Mouse (Mus musculus): ENCODE data around the gene Glis1. TPM values are rescaled to one million over a fixed set of nuclear protein-coding genes. Genes with fewer than 3 reads are reported as not detected.

Glis1 gene
- polyA plus RNA-seq, 1 experiment from 2014 or later, result 2.2 TPM

DNA sequence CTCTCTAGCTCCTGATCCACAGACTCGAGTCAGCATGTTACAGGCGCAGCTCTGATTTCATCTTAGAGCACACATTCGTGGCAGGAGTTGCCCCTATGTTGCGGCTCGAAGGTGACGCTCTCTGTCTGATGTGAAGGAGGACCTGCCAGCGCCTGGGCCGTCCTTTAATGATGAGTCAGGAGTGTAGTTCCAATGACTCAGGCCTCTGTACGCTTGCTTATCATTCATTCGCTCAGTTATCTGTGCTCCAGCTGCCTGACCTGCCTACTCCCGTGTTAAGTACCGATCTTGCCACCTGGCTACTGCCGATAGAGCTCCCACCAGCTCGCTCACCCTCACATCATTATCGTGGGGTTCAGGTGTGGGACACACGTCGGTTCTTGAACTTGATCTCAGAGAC lies 24.5 kb downstream of the Glis1 start:
- H3K4me3 ChIP-seq, result no peak overlapping the region
- H3K4me1 ChIP-seq, result peaks cover 19% of the 10 kb centered on the region
- H3K36me3 ChIP-seq, result no peaks in the 10 kb centered on the region
- no peaks in the 10 kb centered on the region for H3K9me3 ChIP-seq (replicated peaks)
- 90% methylated on average over 17 of the region's 17 CpGs for WGBS
- H3K27me3 ChIP-seq (ENCODE audit: low read depth, poor library complexity, severe bottlenecking), result peaks cover 4% of the 10 kb centered on the region; the same call in 1 of the 2 replicates
- no peak for DNase-seq (ENCODE audit: low spot score)
- no peak overlapping the region for H3K27ac ChIP-seq (replicated peaks)

DNA sequence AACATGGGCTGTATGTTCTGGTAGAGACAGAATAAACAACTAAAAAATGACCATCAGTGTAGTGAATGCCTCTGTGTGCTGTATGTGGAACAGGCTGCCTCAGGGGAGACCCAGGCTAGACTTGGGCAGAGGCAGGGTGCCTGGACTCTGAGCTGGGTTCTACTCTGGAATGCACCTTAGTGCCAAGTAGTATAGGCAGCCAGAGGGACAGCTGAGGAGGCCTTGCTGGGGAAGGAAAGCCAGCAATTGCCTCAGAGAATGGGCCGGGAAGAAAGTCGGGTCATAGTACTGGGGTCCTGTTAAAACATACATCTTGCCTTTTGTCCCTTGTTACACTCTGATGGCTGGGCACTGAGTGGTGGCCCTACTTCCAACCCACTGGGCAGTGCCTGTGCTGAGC lies 25.1 kb downstream of the Glis1 start:
- H3K4me3 ChIP-seq, result no peak overlapping the region
- no peak overlapping the region for H3K27ac ChIP-seq (replicated peaks)
- H3K27me3 ChIP-seq (ENCODE audit: low read depth, poor library complexity, severe bottlenecking), result peaks cover 4% of the 10 kb centered on the region; the same call in 1 of the 2 replicates
- WGBS, result 90% methylated on average over 2 of the region's 2 CpGs
- no peaks in the 10 kb centered on the region for H3K36me3 ChIP-seq
- DNase-seq (ENCODE audit: low spot score), result no peak
- H3K4me1 ChIP-seq, result peaks cover 23% of the 10 kb centered on the region
- no peaks in the 10 kb centered on the region for H3K9me3 ChIP-seq (replicated peaks)

DNA sequence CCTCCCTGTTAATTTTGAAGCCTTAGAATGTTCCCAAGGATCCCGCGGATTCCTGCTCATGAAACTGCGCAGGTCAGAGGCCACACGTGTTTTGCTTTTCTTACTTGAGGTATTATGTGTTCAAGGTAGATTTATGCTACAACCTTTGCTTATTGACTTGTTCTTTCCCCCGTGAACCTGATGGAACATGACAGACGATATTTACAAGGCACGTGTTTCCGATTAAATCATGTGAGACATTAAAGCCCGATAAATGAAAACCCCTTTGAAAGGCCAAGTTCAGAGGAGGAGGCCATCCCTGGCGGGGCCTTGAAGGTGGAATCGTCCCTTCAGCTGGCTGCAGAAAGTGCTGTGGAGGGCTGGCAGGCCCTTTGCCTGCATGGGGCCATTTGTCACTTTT lies 26.1 kb downstream of the Glis1 start:
- peaks cover 23% of the 10 kb centered on the region for H3K4me1 ChIP-seq
- H3K4me3 ChIP-seq, result no peak overlapping the region
- no peaks in the 10 kb centered on the region for H3K9me3 ChIP-seq (replicated peaks)
- 85% methylated on average over 11 of the region's 11 CpGs for WGBS
- no peaks in the 10 kb centered on the region for H3K36me3 ChIP-seq
- no peak overlapping the region for H3K27ac ChIP-seq (replicated peaks)
- no peak for DNase-seq (ENCODE audit: low spot score)
- peaks cover 4% of the 10 kb centered on the region; the same call in 1 of the 2 replicates for H3K27me3 ChIP-seq (ENCODE audit: low read depth, poor library complexity, severe bottlenecking)

DNA sequence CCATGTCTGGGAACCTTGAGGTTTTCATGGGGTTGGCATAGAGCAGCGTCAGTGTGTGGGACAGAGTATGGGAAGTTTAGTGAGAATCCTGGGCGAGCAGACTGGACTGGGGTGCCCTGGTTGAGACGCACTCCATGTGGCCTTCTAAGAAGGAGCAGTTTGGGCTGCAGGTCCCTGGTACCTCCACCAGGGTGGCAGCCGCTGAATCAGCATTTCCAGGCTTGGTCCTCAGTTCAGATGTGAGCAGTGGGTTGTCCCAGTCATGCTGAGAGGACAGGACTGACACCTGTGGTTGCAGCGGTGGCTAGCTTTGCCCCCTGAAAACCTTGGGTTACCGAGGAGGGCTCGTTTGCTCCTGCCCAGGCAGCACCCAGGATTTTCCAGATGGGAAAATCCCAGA lies 33.4 kb downstream of the Glis1 start:
- no peak for DNase-seq (ENCODE audit: low spot score)
- peaks cover 22% of the 10 kb centered on the region for H3K4me1 ChIP-seq
- no peaks in the 10 kb centered on the region for H3K27me3 ChIP-seq (ENCODE audit: low read depth, poor library complexity, severe bottlenecking)
- no peak overlapping the region for H3K4me3 ChIP-seq
- no peaks in the 10 kb centered on the region for H3K36me3 ChIP-seq
- H3K9me3 ChIP-seq (replicated peaks), result no peaks in the 10 kb centered on the region
- WGBS, result 83% methylated on average over 7 of the region's 7 CpGs
- H3K27ac ChIP-seq (replicated peaks), result no peak overlapping the region

DNA sequence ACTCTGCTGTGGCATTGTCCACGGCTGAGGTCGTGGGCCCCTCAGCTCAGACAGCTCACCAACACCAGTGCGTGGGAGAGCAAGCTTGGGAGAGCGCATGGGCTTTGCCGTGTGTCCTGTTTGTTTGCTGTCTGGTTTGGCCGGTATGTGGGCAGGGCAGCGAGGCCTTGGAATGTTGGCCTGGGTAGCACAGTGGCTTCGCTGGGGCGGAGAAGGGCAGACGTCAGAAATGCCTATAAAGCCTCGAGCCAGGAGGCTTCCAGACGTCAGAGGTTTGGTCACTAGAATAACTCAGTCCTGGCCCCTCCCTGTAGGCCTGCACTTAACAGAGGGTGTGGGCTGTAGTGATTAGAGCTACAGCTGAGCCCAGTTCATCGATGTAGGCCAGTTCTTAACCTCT lies 33.9 kb downstream of the Glis1 start:
- Histone ChIP-seq H3K4me1 (peaks cover 22% of the 10 kb centered on the region), H3K36me3 (no peaks in the 10 kb centered on the region), H3K27me3 (ENCODE audit: low read depth, poor library complexity, severe bottlenecking) (no peaks in the 10 kb centered on the region), H3K9me3 (replicated peaks) (no peaks in the 10 kb centered on the region), H3K27ac (replicated peaks) (0 out of 2 replicates have a peak overlapping the region, but pooled peaks have one; percentile 9), H3K4me3 (no peak overlapping the region)
- no peak for DNase-seq (ENCODE audit: low spot score)
- WGBS, result 61% methylated on average over 13 of the region's 13 CpGs

DNA sequence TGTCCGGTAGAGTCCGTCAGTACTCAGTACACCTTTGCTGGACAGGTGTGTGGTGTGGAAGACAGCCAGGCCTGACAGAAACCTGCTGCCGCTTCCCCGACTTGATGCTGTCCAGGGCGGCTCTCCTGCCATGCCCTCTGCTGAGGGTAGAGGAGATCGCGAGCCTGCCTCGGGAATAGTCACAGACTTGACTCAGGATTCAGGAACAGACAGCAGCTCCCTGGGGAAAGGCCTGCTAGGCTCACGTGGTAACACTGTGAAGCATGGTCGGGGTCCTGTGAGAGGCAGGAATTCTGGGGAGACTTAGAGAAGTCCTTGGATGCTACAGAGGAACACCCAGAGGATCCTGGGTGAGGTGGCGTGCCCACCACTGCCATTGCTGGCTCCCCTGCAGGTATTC lies 34.4 kb downstream of the Glis1 start:
- Histone ChIP-seq H3K36me3 (no peaks in the 10 kb centered on the region), H3K4me3 (no peak overlapping the region), H3K4me1 (peaks cover 21% of the 10 kb centered on the region), H3K27ac (replicated peaks) (no peak overlapping the region), H3K9me3 (replicated peaks) (no peaks in the 10 kb centered on the region), H3K27me3 (ENCODE audit: low read depth, poor library complexity, severe bottlenecking) (no peaks in the 10 kb centered on the region)
- no peak for DNase-seq (ENCODE audit: low spot score)
- 79% methylated on average over 11 of the region's 11 CpGs for WGBS

DNA sequence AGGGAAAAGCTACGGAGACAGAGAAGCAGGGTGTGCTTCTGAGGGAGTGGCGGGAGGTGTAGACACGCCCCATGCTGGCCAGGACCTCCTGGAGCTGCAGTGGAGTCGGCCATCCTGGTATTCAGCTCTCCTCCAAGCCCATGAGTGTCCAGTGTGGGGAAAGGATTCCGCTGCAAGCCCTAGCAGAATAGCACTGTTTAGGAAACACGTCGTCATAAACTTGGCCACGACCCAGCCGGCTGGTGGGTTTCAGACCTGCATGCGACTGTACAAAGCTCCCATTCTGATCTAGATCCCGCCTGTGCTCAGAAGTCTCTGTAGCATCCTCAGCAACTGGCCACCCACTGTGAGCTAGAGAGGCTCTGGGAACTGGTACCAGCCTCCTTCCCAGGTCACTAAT lies 41.9 kb downstream of the Glis1 start:
- no peaks in the 10 kb centered on the region for H3K36me3 ChIP-seq
- peaks cover 14% of the 10 kb centered on the region for H3K4me1 ChIP-seq
- H3K27me3 ChIP-seq (ENCODE audit: low read depth, poor library complexity, severe bottlenecking), result no peaks in the 10 kb centered on the region
- WGBS, result 71% methylated on average over 11 of the region's 11 CpGs
- H3K9me3 ChIP-seq (replicated peaks), result no peaks in the 10 kb centered on the region
- no peak overlapping the region for H3K4me3 ChIP-seq
- DNase-seq (ENCODE audit: low spot score), result no peak
- no peak overlapping the region for H3K27ac ChIP-seq (replicated peaks)

DNA sequence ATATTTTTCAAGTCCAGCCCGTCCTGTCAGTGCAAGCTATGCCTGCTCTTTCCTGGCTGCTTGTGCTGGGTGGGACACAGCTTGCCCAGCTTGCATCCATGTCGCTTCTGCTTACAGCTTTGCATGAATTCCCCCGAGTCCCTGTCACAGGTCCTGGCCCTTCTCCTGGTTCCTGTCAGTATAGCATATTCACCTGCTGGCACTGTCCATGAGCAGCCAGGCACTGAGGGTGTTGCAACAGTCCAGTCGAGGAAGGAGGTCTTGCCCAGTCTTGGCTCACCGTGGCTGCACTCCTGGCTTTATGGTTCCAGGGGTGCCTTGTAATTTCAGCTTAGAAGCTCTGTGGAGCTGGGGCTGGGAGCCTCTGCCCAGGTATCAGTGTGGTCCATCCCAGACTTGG lies 44.6 kb downstream of the Glis1 start:
- no peak for DNase-seq (ENCODE audit: low spot score)
- H3K27ac ChIP-seq (replicated peaks), result no peak overlapping the region

DNA sequence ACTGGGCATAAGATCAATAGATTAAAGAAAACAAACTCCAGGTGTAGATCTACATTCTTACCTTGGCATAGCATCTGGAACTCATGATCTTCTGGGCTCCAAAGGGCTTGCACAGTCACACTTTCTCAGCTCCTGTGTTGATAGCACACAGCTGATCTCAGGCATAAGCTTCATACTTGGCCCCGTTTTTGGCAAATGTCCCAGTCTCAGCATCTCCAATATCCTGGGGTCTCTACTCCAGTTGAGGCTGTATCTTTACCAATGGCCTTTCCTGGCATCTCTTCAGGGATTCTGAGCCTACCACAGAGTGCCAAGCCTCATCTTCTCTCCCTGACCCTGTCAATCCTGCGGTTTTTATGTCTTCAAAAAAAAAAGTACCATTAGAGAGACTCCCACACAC lies 48.1 kb downstream of the Glis1 start:
- 88% methylated on average over 2 of the region's 2 CpGs for WGBS
- no peak overlapping the region for H3K27ac ChIP-seq (replicated peaks)
- no peaks in the 10 kb centered on the region for H3K27me3 ChIP-seq (ENCODE audit: low read depth, poor library complexity, severe bottlenecking)
- H3K4me1 ChIP-seq, result peaks cover 14% of the 10 kb centered on the region
- no peak for DNase-seq (ENCODE audit: low spot score)
- no peak overlapping the region for H3K4me3 ChIP-seq
- no peaks in the 10 kb centered on the region for H3K9me3 ChIP-seq (replicated peaks)
- H3K36me3 ChIP-seq, result no peaks in the 10 kb centered on the region

More for the DNA sequence above, 44.6 kb downstream of the Glis1 start:
- no peaks in the 10 kb centered on the region for H3K9me3 ChIP-seq (replicated peaks)
- WGBS, result 77% methylated on average over 5 of the region's 5 CpGs
- no peaks in the 10 kb centered on the region for H3K36me3 ChIP-seq
- H3K27me3 ChIP-seq (ENCODE audit: low read depth, poor library complexity, severe bottlenecking), result no peaks in the 10 kb centered on the region
- H3K4me3 ChIP-seq, result no peak overlapping the region
- H3K4me1 ChIP-seq, result peaks cover 14% of the 10 kb centered on the region

DNA sequence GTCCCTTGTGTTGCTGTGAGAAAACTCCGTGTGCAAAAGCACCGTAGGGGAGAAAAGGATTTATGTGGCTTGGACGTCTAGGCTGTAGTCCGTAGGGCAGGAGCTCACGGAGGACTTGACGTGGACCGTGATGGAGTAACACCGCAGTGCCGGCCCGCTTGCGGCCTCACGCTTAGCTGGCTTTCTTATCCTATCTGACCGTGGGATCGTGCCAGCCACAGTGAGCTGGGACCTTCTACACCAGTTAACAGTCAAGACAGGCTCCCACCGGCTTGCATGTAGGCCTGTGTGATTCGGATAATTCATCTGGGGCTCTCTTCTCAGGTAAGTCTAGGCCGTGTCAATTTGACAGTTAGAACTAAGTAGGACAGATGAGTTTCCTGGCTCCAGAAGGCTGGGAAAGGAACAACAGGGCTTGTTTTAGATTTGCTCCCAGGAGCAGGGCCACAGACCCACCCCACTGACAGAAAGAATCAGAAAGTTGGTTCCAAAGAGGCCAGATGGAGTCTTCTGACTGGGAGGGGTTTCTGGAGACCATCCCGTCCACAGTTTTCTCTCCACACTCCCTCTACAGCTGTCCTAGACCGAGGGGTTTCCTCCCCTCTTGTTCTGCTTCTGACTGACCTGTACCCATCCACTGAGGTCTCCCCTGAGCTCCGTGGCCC lies 49.3 kb downstream of the Glis1 start:
- no peak for DNase-seq (ENCODE audit: low spot score)
- Histone ChIP-seq H3K27ac (replicated peaks) (no peak overlapping the region), H3K36me3 (no peaks in the 10 kb centered on the region), H3K27me3 (ENCODE audit: low read depth, poor library complexity, severe bottlenecking) (no peaks in the 10 kb centered on the region), H3K4me3 (no peak overlapping the region), H3K9me3 (replicated peaks) (no peaks in the 10 kb centered on the region), H3K4me1 (peaks cover 9% of the 10 kb centered on the region)
- 93% methylated on average over 20 of the region's 20 CpGs for WGBS

DNA sequence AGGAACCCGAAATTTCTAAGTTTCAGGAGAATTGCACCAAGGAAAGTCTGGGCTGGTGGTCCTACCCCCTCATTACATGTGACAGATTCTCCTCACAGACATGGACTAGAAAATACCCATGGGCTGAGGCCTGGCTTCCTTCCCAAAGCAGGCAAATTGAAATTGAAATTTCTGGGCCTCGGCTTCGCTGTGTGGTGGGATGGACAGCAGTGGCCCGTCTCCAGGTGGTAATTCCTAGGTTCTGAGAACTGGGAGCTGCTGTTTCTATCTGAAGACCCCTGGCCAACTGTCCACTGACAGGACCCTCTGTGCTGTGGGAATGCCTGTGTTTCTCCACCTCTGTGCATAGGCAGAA lies 49.8 kb downstream of the Glis1 start:
- no peaks in the 10 kb centered on the region for H3K9me3 ChIP-seq (replicated peaks)
- peaks cover 6% of the 10 kb centered on the region; the same call in 1 of the 2 replicates for H3K4me1 ChIP-seq
- H3K36me3 ChIP-seq, result no peaks in the 10 kb centered on the region
- no peaks in the 10 kb centered on the region for H3K27me3 ChIP-seq (ENCODE audit: low read depth, poor library complexity, severe bottlenecking)
- 90% methylated on average over 4 of the region's 4 CpGs for WGBS
- no peak overlapping the region for H3K4me3 ChIP-seq
- DNase-seq (ENCODE audit: low spot score), result no peak
- no peak overlapping the region for H3K27ac ChIP-seq (replicated peaks)

DNA sequence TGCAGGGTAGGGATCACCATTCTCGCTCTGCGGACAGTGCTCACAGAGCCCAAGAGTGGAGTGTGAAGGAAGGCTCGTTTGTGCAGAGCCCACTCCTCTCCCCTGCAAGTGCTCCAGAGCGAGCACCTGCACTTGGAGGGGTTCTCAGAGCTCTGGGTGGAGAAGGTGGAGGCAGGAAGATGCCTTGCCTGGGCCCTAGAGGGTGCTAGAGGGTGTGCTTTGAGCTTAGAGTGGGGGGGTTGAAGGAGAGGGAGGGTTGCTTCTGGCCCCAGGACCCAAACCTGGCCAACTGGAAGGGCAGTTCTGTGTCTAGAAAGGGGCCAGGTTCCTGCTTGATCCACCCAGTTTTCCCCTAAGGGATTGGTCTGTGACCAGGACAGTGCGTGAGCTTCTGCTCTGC lies 51.5 kb downstream of the Glis1 start:
- no peaks in the 10 kb centered on the region for H3K4me1 ChIP-seq
- 65% methylated on average over 5 of the region's 5 CpGs for WGBS
- DNase-seq (ENCODE audit: low spot score), result no peak
- no peak overlapping the region for H3K4me3 ChIP-seq
- H3K27me3 ChIP-seq (ENCODE audit: low read depth, poor library complexity, severe bottlenecking), result no peaks in the 10 kb centered on the region
- no peaks in the 10 kb centered on the region for H3K9me3 ChIP-seq (replicated peaks)
- H3K27ac ChIP-seq (replicated peaks), result no peak overlapping the region
- H3K36me3 ChIP-seq, result no peaks in the 10 kb centered on the region

DNA sequence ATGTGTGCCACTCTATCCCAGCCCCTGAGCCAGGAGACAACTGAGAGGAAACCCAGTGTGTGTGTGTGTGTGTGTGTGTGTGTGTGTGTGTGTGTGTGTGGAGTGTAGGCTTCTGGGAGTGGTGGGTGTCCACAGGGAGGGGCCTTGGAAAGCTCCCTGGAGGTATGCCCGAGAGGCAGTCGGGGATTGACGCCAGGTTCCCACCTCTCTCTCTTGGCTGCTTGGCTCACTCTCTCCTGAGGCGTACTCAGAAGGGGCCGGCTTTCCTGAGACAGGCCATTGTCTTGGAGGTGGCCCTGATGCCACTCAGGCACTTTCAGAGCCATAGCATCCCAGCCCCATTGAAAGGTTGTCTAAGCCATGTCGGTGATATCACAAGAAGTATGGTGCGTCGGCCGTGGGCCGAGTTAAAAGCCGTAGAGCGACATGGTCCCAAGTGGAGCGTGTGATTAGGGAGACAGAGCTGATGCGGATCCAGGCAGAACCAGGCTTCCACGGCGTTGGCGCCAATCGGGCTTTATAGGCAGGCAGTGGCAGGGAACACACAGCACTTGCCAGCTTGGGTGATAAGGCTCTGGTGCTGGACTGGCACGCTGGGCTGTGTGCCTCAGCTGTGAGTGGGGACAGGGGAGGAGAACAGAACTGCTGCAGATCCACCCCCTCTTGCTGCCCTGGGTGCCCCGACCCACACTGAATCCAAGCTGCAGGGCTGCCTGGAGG lies 54.9 kb downstream of the Glis1 start:
- H3K27me3 ChIP-seq (ENCODE audit: low read depth, poor library complexity, severe bottlenecking), result no peaks in the 10 kb centered on the region
- no peak overlapping the region for H3K4me3 ChIP-seq
- H3K36me3 ChIP-seq, result no peaks in the 10 kb centered on the region
- no peaks in the 10 kb centered on the region for H3K9me3 ChIP-seq (replicated peaks)
- H3K4me1 ChIP-seq, result peaks cover 3% of the 10 kb centered on the region; the same call in 1 of the 2 replicates
- H3K27ac ChIP-seq (replicated peaks), result no peak overlapping the region
- DNase-seq (ENCODE audit: low spot score), result no peak
- 89% methylated on average over 20 of the region's 20 CpGs for WGBS
